Mouse (Mus musculus) heart, postnatal 25 days (tissue): ENCODE results near the gene Traf4. TPM values are rescaled to one million over a fixed set of nuclear protein-coding genes. Genes with fewer than 3 reads are reported as not detected.
A peak's percentile ranks its signal among the peaks of the same experiment; 100 is the strongest.
"Not testable (repeated sequence)": the region's sequence is repeated elsewhere in the genome, so short reads cannot be mapped to it uniquely, and the experiment has no call there.

ENCODE experiments used
- DNase-seq: peaks from one replicate; pipeline ENCODE4 v3.0.0; 2022; ENCODE audit warnings: low spot score
- intact Hi-C: fragments of 180-260 bp; cut with DNase I; formaldehyde crosslinking; loops from one replicate; pipeline ENCODE4 v1.15.1; 2025
- total RNA-seq, 2 experiments: library from RNA; stranded (reverse); gene quantifications; 2 replicates each; pipeline ENCODE4 v1.2.3; 2021

Traf4 gene
- total RNA-seq = 1 to 10 TPM; 4.6 to 6.7 TPM

DNA sequence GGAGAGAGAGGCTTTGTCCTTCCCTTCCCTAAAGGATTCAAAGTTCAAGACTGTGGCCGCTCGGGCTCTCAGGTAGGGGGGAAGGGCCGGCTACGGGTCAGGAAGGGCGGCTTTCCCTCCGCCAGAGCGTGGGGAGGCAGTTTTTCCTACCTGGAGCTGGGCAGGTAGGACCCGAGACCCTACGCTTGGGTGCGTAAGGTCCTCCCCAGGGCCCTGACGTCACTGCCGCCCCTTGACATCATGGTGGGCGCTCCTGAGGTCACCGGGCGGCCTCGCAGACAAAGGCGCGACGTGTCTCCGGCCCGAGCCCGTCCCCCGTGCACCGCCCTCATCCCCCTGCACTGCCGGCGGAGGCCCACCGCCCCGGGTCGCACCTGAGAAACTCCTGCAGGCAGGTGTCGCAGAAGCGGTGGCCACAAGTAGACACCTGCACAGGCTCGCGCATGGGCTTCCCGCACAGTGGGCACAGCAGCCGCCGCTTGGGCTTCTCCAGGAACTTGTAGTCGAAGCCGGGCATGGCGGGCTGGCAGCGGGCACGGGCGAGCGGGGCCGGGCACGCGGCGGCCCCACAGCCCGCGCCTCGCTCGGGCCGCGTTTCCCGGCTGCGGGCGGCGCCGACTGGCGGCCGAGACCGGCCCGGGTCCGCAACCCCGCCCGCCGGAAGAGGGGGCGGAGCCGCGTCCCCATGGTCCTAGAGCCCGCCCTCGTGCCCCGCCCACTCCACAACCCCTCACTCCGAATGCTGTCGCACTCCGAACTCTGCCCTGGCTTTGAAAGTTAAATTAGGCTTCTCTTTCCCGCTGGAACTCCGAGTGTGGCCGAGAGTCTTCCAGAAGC lies at the start of gene Traf4:
Gene Traf4, minus strand, starts transcription at position 666 of the 837 bp plus-strand sequence.
- intact Hi-C loops = no loop called here
- peak; percentile 68 for DNase-seq

DNA sequence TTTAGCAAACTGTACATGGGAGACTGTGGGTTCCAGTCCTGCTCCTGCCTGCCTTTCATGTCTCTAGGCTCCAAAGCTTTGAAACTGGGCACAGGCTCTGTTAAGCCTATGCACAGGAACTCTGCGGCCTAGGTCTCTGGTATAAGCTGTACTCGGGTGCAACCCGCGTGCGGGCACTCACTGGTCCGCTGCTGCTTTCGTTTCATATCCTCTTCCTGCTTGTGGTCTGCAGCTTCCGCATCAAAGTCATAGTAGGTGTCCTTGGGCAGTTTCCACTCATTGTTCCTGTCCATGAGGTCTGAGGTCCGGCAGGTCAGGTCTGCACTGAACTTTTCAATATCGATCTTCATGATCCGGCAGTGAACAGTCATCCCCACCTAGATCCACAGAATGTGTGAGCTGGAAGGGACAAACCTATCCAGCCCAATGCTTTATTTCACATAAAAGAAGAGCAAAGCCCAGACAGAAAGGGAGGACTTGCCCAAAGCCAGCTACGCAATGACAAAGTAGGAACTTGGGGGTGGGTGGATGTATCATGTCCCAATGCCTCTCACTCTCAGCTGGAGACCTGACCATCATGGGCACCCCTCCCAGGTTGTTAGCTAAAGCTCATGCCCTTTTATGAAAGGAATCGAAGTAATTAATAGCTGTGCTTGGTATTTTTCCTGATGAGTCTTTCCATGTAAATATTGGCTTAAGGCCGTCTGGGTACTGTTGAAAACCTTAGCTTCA lies 47.9 kb upstream of the Traf4 start:
- intact Hi-C loops = no loop called here
- no peak for DNase-seq

DNA sequence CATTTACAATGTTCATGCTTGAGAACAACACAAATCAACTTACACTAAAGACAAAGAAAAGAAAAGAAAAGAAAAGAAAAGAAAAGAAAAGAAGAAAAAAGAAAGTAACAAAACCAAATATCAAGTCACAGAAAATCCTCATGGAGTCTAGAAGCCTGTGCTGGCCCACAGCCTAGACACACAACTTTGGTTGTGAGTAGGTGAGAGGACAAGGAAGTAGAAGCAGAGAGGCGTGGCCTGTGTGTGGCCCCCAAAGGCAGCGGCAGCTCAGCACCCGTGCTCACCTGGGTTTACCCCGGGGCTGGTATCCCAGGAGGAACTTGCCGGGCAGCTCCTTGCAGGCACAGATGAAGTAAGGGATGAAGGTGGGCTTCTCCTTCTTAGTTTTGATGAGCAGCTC lies 46.1 kb upstream of the Traf4 start:
- DNase-seq = no peak
- intact Hi-C loops = no loop called here

DNA sequence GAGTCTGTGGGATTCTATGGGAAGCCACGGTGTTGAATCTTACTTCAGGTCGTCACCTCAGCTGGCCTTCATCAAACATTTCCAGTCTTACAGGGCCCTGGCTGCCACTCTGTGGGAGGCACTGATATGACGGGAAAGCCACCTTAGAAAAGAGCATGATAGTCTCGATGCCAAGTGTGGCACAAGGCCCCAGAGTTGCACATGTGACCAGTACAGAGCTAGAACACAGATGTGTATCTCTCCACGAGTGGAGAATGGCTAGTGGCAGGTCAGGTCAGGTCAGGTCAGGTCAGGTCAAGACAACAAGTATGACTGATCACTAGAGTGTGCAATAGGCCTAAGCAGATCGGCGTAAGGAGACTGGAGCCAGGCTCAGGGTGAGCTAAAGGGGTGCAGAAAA lies 45.2 kb upstream of the Traf4 start:
- DNase-seq = no peak
- intact Hi-C loops = no loop called here

DNA sequence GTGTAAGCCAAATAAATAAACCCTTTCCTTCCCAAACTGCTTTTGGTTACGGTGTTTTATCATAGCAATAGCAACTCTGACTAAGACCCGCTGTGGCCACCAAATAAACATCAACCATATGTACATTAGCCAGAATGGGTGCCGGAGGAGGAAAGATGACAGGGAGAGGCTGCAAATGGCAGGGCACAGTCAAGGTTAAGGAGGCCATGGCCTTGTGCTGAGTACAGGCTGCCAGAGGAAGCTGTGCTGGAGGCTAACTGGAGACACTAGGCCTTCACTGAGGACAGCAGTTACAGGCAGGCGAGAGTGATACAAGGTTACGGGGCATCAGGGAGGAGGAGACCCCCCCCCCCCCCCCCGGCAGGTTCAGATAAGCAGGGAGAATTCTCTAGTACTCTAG lies 44.5 kb upstream of the Traf4 start:
- intact Hi-C loops = no loop called here
- no peak for DNase-seq

DNA sequence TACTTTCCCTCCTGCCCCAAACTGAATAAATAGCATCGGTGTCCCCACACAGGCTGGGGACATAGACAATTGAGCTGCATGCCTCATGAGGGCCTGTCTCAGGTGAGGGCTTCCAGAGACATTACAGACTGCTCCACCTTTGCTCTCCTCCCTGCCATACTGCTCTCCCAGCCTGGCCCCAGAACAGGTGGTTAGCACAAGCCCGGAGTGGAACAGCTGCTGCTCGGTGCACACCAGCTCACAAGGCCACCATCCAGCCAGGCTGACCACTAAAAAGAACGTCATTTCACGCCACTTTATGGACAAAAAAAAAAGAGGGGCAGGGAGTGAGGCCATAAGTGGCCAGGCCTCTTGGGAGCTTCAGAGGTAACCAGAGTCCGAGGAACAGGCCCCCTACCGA lies 41.8 kb upstream of the Traf4 start:
- intact Hi-C loops = no loop called here
- no peak for DNase-seq

DNA sequence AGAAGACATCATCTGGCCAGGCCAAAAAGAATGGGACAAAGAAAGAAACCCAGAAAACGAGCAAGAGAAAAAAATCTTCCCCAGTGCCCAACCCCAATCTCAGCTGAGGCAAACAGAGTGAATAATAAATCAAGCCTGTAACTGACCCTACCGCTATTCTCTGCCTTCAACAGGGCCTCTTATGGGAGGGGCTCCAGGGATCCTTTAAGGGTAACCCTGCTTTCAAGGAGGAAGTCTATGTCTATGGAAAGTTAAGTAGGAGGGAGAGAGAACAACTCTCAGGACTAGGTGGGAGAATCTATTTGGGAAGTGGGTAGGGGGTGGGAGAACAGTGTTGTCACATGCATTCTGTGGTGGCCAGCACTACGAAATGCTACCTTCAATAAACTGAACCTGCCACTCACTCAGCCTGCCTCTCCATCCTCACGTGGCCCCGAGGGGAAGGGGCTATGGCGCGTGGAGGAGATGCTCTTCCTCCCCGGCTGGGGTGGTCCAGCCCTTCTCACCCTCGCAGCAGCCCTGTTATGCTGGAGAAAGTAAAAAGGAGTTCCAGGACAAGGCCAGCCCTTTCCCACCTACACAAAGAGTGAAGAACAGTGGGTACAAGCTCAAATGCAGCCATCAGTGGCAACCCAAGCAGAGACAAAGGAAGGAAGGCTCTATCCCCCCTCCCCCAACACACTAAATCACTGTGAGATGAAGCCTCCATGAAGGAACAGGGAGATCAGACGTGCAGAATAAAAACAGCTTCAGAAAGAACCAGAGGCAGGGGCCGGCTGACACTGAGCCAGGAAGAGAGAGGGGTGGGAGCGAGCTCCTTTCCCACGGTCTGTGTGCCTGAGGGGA lies 40.2 kb upstream of the Traf4 start:
- intact Hi-C loops = no loop called here
- DNase-seq = no peak

DNA sequence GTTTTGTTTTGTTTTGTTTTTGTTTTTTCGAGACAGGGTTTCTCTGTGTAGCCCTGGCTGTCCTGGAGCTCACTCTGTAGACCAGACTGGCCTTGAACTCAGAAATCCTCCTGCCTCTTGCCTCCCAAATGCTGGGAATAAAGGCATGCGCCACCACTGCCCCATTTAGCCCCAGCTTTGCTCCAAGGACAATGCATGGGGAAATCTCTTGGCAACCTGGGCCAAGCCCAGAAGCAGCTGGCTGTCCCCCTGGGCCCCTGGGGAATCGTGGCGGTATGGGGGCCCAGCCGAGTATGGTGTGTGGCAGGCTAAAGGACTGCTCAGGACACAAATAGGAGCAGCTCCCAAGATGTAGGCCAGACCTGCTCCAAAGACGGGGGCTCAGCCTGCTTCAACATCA lies 38.9 kb upstream of the Traf4 start:
- DNase-seq = no peak
- intact Hi-C loops = no loop called here

DNA sequence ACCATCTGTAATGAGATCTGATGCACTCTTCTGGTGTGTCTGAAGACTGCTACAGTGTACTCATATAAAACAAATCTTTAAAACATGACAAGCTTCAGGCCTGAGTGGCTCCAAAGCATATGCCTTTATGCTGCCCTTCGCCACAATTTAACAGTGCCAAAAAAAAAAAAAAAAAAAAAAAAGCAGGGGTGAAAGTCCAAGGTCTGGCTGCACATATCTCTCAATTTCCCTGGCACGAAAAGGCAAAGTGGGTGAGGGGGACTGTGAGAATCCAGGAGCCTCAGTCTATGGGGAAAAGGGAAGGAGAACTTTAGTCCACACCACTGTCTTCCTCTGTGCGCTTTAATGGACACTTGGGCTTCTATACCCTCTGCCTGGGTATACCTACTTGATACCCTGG lies 37.0 kb upstream of the Traf4 start:
- intact Hi-C loops = no loop called here
- DNase-seq = no peak

DNA sequence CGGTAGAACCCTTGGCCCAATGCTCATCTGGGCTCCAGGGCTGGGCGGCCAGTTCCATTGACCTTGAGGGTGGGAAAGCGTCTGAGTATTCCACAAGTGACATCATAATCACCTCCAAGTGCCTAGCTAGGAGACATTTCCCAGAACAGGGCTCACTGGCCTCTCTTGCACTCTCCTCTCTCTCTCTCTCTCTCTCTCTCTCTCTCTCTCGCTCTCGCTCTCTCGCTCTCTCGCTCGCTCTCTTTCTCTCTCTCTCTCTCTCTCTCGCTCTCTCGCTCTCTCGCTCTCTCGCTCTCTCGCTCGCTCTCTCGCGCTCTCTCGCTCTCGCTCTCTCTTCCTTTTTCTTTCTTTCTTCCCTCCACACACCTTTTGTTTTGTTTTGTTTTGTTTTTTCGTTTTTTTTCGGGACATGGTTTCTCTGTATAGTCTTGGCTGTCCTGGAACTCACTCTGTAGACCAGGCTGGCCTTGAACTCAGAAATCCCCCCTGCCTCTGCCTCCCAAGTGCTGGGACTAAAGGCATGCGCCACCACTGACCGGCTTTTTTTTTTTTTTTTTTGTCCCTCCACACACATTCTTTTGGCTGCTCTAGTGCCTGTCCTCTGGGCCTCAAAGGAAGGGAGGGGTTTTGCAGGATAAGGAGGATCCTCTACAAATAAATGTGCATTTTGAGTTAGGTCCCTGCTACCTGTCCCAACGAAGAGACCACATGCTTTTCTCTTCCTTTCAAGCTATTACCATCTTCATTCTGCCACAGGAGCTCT lies 29.9 kb upstream of the Traf4 start:
- DNase-seq = no peak
- intact Hi-C loops = no loop called here

DNA sequence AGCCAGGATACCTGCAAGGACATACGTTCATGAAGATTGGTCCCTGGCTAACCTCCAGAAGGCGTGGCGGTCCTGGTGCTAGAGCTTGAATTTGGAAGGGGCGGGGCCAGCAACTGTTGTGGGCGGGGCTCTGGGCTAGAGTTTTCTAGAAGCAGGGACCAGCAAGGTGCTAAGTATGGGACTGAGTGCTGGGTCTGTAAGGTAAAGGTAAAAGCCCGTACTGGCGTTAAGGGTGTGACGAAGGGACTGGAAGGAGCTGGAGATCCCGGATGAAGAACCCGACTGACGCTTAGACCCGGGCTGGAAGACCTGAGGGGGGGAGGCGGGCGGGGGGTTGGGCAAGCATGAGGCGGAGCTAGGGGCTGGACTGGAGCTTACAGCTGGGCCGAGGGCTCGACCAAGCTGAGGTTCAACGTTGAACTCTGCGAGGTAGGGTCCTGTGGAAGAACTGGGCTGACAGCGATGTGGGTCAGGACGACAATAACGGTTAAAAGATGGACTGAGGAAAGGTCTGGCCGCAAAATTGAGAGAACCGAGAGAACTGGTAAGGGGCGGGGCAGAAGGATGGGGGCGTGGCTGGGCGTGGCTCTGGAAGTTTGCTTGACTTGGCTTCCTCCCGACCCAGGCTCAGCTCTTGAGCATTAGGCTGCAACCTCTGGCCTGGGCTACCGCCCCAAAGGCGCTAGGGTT lies 29.2 kb upstream of the Traf4 start:
- peak; percentile 56 for DNase-seq
- intact Hi-C loops = no loop called here

DNA sequence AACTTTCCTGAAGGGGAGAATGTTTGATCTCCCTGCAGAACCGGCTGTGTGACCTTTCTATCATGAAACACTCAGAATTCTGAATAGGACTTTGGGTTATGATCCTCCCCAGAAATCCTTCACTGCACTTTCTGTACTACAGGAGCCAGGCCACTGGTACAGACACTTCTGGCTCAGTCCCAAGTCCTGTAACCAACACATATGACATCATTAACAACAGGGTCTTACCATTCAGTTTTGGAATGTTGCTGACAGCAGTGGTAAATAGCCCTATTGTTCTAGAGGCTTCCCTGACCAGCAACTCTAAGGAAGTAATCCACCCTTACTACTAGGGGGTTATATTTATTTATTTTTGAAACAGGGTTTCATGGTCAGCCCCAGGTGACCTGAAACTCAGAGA lies 27.7 kb upstream of the Traf4 start, which contains the start of gene Proca1:
Gene Proca1, plus strand, starts transcription at position 280 of the 400 bp plus-strand sequence.
- DNase-seq = no peak
- intact Hi-C loops = no loop called here

DNA sequence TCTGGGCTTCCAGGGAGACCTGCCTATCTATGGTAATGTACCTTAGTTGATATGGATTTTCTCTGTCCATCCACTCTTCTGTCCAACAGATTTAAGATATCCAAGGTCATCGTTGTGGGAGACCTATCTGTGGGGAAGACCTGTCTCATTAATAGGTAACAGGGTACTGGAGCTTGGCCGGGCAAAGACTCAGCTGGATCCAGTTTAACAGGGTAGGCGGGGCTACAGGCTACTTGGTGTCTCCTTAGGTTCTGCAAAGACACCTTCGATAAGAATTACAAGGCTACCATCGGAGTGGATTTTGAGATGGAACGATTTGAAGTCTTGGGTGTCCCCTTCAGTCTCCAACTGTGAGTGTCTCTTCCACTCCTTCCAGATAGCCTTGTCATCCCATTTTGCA lies 24.7 kb upstream of the Traf4 start:
- intact Hi-C loops = no loop called here
- no peak for DNase-seq

DNA sequence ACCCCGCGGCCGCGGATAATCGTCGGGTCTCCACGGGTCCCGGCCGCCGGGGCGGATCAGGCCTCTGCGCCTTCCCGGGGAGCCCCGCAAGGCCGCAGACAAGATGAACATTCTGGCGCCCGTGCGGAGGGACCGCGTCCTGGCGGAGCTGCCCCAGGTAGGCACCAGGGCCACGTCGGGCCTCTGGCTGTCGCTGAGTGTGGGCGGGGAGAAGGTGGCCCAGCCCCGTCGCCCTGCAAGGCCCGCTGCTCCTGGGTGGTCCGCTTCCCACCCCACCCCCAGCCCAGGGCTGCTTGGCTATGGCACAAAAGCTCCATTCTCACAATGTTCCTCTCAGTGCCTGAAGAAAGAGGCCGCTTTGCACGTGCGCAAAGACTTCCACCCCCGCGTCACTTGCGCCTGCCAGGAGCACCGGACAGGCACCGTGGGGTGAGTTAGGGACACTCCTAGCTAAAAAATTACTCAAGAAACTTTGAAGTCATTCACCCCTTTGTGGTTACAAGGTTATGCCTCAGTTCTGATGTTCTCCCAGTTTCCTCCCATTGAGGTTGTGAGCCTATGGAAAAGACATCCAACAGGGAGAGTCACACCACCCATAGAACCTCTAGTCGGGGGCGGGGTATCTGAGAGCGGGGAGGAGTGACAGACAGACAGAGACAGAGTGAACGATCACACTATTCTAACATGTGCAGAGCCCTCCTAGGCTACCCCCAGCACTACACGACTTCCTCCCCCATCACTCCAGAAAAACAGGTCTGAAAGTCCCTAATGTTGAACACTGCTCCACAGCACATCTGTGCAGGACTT lies 24.0 kb upstream of the Traf4 start:
- intact Hi-C loops = loop anchor here (10.0 kb wide), 1 partner anchor 365 kb away; no protein-coding TSS in a partner anchor
- DNase-seq = peak; percentile 43

DNA sequence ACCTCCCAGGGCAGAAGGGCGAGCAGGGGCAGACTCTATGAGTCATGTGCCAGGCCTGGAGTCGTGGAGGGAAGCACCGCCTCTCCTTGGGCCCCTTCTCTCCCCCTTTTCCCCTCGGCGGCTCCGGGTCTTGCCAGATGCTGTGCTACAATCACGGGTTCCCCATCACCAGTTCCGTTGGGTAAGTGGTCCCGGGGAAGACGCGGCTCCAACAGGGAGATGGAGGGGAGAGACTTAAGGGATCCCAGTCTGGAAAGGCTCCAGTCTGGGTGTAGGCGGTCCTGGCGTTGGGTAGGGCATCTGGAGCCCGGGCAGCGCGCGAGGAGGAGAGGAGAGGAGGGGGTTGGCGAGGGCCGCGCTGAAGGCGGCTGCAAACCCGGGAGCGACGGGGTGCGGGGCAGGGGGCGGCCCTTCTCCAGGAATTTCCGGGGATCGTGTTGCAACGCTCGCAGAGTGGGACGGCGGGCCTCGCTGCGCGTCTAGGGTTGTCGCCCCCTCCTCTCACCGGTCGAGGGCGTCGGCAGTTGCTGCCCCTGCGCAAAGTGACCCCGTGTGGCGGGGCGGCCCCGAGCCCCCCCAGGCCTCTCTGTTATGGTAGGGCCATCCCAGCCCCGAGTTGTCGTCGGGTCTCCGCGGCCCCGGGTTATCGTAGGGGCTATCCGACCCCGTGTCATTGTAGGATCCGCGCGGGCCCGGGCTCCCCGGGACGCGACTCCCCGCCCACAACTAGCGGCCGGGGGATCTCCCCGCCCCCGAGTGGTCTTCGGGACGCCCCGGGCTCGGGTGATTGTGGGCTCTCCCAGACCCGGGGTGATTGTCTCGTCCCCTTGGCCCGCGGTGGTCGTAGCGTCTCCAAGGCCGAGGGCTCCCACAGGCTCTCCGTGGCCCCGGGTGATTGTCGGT lies 23.2 kb upstream of the Traf4 start, which contains the start of gene Rab34:
Gene Rab34, plus strand, starts transcription at position 100 of the 903 bp plus-strand sequence.
- intact Hi-C loops = loop anchor here (10.0 kb wide), 1 partner anchor 364 kb away; no protein-coding TSS in a partner anchor
- peak; percentile 58 for DNase-seq

DNA sequence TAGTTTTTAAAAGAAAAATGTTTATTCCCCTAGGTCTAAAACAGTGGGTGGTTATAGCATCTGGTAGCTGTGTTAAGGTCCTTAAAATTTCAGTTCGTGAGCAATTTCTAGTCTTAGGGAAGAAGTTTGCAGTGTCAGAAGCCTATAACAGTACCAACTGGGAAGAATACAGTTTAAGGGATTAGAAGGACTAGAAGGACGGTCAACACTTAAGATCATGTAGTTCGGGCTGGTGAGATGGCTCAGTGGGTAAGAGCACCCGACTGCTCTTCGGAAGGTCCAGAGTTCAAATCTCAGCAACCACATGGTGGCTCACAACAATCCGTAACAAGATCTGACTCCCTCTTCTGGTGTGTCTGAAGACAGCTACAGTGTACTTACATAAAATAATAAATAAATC lies 19.3 kb upstream of the Traf4 start:
- DNase-seq = not testable (repeated sequence)
- intact Hi-C loops = loop anchor here (10.0 kb wide), 1 partner anchor 360 kb away; no protein-coding TSS in a partner anchor
